Mouse (Mus musculus): ENCODE results near the gene Kcnq1.

Gene Kcnq1

DNA sequence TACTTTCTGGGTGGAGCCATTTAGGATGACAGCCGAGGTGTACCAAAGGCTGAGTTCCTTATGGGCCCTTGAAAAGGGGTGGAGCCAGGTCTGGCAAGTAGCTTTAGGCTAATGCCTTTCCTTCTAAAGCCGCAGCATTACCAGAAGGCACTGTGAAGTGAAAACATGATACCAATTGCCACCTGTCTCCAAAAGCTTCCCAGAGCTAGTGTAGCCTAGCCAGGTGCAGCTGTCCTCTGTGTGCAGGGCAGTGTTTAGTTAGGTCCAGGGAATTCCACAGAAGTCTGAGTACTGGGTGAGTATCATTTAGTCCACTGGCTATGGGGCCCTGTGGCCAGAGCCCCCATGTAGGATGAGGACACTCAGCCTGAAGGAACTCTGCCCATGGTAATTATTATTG is 30.0 kb downstream of the Kcnq1 start:
- DNase-seq (ENCODE audit: low spot score in 2 of 2) = no peak

DNA sequence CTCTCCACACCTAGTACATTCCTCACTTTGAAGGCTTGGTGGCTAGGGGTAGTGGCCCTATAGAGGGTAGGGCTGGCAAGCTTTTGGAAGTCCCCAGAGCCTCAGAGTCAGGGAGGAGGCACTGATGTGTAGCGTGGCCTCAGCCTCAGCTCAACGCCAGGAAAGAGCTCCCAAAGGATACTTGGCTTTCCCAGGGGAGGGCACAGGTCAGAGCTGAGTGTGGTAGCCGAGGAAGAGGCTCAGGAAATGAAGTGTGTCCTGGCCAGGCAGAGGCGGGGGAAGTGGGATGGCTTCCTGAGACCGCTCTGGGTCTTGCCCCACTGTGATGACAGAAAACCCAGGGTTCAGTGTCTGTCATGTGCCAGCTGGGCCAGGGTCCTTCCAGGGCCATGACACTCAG is 30.4 kb downstream of the Kcnq1 start:
- DNase-seq (ENCODE audit: low spot score in 2 of 2) = no peak

DNA sequence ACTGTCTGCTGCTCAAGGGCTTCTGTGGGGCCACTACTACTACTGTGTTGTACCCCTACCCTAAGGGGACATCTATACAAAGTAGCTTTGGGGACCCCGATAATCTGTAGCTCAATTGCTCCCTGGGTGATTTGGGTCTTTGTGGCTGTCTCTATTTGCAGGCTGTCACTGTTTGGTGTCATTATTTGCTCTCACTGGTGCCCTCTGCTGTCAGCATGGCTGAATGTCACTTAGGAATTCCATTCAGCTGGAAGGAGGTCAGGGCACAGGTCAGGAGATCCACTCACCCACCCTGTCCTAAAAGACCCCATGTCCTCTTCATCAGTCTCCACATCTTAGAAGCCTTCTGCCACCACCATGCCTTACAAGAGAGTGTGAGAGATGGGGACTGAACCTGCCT is 32.6 kb downstream of the Kcnq1 start:
- peak in 1 of 2 experiments; percentile 33 for DNase-seq (ENCODE audit: low spot score in 2 of 2)

DNA sequence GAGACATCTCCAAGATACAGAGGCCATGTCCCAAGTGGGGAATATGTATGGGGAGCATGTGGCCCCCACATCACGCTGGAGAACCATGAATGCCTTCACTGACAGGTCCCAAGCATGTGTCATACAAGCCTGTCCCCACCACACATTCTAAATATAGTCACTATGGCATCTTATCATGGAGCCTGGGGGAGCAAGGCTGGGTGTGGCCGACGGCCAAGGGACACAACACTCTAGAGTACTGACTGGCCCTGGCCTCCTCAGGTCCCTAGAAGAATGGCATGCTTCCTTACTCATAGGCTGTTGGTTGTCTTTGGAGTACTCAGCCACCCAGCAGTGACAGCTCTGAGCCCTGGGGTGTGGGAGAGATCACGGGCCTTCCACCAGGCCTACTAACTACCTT is 33.8 kb downstream of the Kcnq1 start:
- DNase-seq (ENCODE audit: low spot score in 2 of 2) = no peak

DNA sequence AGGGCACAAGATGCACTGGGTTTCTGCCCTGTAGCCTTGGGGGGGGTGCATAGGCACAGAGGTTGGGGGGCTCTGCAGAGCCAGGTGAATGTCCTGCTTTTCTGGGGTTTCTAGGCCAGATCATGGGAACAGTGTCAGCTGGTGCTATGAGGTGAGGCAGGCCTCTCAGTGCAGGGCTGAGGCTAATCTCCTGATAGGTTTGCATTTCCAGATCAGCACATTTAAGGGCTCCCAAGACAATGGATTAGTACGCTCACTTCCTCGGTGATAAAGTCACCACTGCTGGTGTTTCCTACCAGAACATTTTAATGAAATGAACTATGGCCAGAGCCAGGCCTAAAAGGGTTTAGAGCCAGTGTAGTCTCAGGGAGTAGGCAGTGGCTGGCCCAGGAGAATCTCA is 36.5 kb downstream of the Kcnq1 start:
- DNase-seq (ENCODE audit: low spot score in 2 of 2) = no peak

DNA sequence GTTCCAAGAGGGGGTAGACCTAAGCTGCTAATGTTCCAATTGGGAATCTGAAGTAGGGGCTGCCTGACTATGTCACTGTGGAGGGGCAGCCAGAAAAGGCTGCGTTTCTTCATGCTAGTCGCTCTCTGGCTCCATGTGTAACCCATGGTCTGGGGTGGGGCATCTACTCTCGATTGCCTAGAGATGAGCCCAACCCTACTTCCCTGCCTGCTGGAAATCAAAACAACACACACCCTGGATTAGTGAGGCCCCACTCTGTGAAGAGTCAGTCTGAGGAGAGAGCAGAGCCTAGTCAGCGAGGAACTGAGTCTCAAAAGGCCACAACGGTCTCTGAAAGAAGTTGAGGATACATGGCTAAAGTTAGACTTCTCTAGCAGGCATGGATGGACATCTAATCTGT is 40.9 kb downstream of the Kcnq1 start:
- DNase-seq (ENCODE audit: low spot score in 2 of 2) = no peak

DNA sequence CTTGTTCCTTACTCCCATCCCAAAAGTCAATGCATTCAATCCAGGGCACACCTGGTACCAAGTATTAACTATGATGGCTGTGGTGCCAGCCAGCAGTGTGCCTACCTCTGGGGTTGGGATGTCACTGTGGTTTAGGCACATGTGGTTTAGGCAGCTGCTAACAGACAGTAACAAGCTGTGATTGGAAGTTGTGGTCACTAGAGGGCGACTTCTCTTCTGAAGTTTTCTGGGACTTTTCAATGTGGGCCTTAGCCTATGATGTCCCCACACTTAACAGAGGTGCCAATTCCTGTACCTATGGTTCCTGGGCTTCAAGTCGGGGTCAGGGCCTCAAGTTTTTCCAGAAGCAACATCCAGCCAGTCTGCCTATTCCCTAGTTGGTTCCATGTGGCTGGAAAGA is 45.0 kb downstream of the Kcnq1 start:
- peak in 1 of 2 experiments; percentile 23 for DNase-seq (ENCODE audit: low spot score in 2 of 2)

DNA sequence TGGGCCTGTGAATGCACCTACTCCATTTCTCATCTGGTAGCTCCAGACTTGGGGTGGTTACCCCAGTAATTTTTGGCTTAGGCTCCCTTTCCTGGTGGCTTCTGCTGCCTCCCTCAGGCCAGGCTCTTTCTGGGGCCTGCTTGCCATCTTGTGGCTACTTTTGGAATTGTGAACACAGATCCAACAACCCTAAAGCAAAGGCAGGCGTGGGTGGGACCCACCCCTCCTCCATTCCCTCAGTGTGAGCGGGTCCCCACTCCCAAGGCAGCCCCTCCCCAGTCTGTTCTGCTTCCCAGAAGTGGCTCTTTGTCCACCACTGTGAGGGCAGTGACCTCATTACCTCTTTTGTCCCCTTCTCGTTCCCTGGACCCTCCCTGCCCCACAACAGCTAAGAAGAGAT is 46.2 kb downstream of the Kcnq1 start:
- DNase-seq (ENCODE audit: low spot score in 2 of 2) = peak in 1 of 2 experiments; percentile 16

DNA sequence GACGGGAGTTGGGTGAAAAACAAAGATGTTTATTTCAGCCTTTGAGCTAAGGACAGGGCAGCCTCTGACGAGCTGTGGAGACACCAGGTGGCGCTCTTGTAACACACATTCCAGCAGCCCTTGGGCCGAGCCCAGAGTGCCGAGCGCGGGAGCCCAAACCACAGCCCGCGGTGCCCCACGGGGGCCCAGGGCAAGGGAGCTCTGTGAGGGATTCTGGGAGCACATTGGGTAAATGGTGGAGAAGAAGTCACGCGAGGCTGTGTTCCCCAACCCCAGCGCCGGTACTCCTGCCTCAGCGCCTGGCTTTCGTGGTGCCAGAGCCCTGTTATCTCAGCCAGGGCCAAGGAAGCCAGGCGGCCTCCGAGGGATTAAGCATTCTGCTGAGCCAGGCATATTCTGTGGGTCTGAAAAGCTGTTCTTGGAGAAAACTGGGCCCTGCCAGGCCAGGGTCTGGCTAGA is 47.8 kb downstream of the Kcnq1 start:
- DNase-seq (ENCODE audit: low spot score in 2 of 2) = peak; percentile 40 to 84

DNA sequence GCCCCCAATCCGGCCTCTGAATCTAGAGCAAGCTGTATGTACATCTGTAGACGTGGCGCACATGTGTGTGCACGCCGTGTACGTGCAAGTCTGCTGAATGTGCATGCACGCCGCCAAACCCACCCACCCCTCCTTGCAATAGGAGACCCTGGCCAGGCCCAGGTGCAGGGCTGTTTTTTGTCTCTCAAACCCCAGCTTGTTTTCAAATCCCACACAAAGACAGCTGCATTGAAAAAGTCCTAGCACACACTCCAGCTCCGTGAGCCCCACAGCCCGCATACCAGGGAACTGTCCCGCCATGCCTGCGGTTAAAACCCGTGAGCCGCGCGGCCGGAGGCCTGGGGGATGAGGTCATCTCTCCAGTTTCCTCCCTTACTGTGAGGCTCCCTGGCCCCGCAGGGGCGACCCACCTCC is 48.3 kb downstream of the Kcnq1 start:
- DNase-seq (ENCODE audit: low spot score in 2 of 2) = no peak

DNA sequence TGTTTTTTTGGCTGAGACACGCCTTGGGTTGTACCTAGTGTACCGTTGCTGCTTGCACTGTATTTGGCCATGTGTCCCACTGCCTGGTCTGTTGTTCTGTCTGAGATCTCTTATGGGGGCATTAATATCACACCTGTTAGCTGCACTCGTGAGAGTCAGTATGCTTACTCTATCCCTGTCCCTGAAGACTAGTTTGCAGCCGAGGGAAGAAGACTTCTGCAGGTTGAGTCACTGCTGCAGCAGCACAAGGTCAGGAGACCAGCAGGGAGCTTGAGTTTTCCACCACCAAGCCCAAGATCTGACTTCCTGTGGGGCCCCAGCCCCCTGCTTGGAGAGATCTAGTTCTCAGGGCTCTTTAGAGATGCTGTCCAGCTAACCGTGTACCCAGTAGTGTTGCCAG is 49.1 kb downstream of the Kcnq1 start:
- DNase-seq (ENCODE audit: low spot score in 2 of 2) = no peak

DNA sequence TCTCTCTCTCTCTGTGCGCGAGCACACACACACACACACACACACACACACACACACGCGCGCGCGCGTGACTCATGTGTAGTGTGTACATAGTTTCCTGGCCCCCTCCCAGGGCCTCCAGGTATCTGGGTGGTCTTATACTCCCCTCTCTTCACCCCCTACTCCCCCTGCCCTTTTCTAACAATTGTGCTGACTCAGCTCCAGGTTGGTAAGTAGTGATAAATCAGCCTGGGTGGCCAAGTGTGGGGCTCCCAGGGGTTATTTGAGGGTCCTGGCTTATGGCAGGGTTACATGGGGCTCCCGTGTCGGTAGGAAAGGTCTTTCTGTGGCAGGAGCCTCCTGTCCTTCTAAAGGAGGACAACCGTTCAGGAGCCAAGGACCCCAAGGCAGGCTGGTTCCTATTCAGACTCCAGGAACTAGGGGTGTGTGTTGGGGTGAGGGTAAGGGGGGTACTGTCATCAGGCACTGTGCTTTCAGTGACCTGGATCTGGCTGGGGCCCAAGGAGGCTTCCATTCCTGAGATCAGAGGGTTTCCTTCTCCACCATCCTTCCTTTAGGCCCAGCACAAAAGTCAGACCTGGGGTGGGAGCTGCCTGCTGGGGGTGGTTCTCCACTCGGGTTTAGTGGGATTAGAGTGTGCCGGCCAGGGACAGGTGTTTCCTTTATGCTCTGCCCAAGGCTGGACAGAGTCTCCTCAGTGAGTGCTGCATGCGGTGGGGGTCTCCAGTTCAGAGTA is 52.7 kb downstream of the Kcnq1 start:
- no peak for DNase-seq (ENCODE audit: low spot score in 2 of 2)

DNA sequence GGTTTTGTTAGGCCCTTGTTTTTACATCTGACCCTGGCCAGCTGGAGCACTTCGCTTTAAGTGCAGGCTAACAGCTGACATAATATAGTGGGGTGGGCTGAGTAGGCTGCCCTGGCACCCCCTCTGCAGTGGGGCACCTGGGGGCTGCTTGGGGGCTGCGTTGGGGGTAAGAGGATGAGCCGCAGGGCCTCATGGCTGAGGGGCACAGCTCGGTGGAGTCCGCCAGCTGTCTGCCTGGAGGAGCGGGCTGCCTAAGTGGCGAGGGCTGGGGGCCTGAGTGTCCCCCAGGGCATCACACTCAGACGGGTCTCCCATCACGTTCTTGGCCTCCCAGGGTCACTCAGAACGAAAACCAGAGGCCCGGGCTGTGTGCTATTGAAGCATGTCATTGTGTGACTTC is 53.3 kb downstream of the Kcnq1 start:
- DNase-seq (ENCODE audit: low spot score in 2 of 2) = no peak

DNA sequence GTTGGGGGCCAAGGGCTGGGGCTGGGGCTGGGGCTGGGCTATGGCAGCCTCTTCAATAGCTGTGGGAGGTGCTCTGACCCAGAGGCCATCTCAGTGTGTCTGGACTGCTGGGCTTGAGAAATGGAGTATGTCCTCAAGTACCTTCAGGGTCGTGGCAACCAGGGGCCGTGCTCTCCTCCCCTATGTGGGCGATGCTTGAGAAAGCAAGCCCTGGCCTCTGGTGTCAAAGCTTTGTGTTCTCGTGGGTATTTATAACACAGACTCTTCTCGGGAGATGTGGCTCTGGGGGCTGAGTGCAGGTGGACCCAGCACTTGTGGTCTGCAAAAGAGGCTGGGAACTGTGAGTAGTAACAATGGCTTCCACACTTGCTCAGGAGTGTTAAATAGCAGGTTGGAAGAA is 53.9 kb downstream of the Kcnq1 start:
- DNase-seq (ENCODE audit: low spot score in 2 of 2) = no peak

DNA sequence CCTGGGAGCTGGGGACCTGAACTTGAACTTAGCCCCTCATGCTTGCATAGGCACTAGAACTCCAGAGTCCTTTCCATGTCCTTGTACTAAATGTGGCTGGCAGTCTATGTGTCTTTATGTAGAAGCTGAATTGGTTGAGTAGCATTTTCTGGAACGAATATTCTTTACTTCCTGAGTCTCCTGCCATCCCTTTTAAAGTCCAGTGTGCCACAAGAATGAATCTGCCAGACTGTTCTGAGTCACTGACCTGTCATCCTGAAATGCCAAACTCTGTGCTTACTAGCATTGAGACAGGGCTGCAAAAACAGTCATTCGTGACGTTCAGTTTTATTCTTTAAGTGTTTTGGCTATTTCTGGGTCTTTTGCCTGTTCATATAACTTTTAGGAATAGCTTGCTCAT is 55.9 kb downstream of the Kcnq1 start:
- DNase-seq (ENCODE audit: low spot score in 2 of 2) = no peak

DNA sequence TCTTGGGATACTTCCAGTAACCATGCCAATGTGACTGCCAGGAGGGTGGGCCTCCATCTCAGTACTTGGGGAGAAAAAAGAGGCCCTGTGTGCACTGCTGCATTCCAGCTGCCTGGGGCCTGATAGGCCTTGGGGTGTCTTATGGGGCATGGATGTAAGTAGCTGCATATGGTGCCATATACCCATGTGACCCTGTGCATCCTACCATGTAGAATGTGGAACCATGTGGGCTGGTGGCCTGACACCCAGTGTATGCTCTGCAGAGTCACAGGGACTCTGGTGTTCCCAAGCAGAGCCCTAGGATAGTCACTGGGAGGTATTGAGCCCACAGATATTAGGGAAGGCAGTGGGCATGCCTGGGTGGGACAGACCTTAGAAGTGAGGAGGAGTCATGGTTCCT is 57.9 kb downstream of the Kcnq1 start:
- no peak for DNase-seq (ENCODE audit: low spot score in 2 of 2)

DNA sequence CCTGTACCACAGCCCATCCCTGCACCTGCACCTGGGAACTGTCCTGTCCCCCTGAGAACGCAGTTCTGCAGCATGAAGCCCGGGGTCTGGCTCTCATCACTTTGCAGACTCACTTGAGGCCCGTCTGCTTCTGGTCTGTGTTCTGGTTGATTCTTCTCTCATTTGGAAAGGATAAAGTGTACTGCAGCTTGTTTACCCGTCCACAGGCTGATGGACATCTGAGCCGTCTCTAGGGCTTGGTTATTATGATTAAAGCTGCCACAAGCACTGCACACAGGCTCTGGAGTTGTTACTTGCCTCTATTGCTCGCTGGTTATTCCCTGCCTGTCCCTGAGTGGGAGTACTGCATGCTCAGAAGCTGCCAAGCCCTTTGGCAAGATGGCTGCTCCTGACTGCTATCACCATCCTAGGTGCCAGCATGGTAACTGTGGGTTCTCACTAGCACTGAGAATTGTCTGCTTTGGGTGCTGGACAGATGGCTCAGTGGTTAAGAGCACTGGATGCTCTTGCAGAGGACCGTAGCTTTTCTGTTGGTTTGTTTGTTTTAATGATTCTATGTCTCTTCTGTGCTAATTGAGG is 59.6 kb downstream of the Kcnq1 start:
- DNase-seq (ENCODE audit: low spot score in 2 of 2) = no peak

DNA sequence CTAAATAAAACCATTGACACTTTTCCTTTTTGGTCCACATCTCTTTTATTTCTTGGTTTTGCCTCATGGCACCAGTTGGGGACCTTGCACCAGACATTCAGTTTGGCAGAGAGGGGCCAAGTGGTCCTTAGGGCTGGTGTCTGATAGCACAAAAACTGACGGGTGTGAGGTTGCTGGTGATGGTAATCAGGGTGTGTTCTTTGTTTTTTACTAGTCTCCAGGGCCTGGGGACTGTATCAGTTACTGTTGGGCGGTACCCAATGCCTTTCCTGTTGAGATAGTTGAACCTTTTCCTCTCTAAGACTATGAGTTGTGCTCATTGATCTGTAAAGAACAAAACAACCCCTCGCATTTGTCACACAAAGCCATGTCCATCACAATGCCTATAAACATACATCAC is 61.1 kb downstream of the Kcnq1 start:
- no peak for DNase-seq (ENCODE audit: low spot score in 2 of 2)

DNA sequence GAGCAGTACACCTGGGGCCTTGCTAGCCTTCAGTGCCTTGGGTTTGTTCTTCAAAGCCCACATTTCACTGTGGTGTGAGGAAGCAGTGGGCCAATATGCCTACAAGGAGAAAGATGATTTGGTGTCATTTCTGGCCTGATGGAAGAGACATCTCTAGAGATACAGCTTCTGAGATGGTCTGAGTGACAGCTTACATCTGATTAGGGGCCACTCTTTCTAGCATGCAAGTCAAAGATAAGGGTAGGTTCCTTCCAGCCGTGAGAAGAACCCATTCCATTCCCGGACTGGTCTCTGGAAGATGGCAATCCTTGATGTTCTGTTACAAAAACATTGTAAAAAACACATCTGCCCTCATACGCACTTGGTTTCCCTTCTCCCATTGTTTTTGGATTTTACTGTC is 63.2 kb downstream of the Kcnq1 start:
- no peak for DNase-seq (ENCODE audit: low spot score in 2 of 2)

DNA sequence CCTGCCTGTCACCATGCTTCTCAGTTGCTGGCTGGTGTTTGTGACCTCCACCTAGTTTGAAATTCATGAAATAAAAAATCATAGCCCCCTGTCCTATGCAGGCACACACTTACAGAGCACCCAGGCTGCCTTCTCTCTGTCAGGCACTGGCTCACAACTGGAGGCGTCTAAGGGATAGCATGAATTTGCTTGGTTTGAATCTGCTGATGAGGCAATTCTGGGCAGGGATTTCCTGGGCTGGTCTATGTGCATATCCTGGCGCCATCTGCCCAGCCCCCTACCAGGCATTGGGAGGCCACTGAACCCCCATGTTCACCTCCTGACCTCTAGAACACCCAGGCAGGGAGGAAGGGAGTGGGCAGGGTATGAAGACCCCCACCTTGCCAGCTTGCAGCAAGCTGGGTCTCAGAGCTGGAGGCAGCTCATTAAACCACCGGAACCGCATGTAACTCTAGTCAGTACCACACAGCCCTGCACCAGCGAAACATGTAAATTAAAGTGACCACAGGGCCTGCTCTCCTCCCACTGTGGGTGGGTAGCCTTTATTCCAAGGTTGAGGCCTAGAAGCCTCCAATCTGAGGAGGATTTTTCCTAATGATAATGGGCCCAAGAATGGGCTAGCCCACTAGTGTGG is 66.9 kb downstream of the Kcnq1 start:
- no peak for DNase-seq (ENCODE audit: low spot score in 2 of 2)

DNA sequence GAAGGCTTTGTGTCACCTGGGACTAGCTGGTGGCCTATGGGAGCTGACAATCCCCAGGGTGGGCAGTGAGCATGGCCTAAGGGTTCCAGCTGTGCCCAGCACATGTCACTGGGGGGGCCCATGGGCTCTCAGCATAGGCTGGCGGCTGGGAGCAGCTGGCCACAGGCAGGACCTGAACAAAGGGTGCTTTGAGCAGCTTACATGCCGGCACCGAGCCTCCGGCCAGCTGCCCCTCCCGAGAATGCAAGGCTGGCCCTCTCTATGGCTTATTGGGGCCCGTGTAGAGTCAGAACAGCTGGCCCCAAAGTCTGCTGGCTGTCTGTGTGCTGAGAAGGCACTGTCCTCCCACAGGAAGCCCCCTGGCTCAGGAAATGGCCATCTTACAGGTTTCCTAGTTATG is 68.5 kb downstream of the Kcnq1 start:
- DNase-seq (ENCODE audit: low spot score in 2 of 2) = no peak

DNA sequence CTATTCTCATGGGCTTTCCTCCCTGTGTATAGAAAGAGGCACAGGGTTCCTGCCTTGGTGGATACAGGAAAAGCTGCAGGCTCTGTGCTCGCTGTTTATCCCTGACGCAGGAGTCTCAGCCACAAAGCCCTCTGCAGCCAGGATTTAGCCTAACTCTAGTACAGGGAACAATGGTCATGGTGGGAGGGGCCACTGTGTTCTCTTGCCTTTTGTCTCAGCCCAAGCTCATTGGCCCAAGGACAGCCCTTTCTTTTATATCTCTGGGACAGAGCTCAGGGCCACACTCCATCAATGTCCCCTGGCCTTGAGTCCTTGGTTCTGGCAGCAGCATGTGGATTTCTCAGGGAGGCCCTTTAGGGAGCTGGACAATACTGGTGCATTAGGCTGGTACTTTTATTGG is 72.7 kb downstream of the Kcnq1 start:
- no peak for DNase-seq (ENCODE audit: low spot score in 2 of 2)

DNA sequence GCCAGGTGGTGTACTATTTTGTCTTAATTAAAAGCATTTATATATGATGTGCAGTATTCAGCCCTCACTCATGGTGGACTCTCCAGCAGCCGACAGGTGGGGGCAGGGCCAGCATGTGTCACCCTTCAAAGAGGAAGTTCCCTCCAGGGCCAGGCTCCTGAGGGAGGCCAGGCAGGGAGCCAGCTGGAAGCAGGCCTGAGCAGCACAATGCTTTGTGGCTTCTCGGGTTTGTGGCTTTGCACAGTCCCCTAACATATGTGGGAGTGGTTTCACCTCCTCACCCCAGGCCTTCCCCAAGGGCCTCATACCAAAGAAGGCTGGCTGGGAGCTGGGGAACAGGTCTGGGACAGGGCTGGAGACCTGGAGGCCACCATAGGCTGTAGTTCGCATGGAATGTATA is 74.6 kb downstream of the Kcnq1 start:
- DNase-seq (ENCODE audit: low spot score in 2 of 2) = no peak

Data from frontal cortex, postnatal 10 days (tissue).